Mouse (Mus musculus): ENCODE data around the gene Cldn24. TPM values are rescaled to one million over a fixed set of nuclear protein-coding genes. Genes with fewer than 3 reads are reported as not detected.

Cldn24 gene
- polyA plus RNA-seq, 1 experiment, result not detected

- Histone ChIP-seq H3K4me2 (ENCODE audit: low read depth) (no peak overlapping the region), H3K79me2 (ENCODE audit: control insufficient read depth, insufficient read depth) (no peaks in the 10 kb centered on the region), H3K4me3 (no peak overlapping the region), H3K36me3 (ENCODE audit: control insufficient read depth, insufficient read depth) (no peaks in the 10 kb centered on the region), H3K27me3 (ENCODE audit: control insufficient read depth, insufficient read depth, insufficient read length) (no peaks in the 10 kb centered on the region), H3ac (ENCODE audit: control insufficient read depth, insufficient read length) (no peak overlapping the region)
- TF ChIP-seq USF1 (IDR thresholded peaks at IDR 0.05; ENCODE audit: low read depth), result no peak
- no peak for TF ChIP-seq POLR2A (IDR thresholded peaks at IDR 0.05; ENCODE audit: insufficient read length, low read depth)
- TF ChIP-seq TCF3 (IDR thresholded peaks at IDR 0.05; ENCODE audit: insufficient read length, low read depth), result no peak
Measured at GRCm38 (mm10) chr8:47783544-47783943, 38.4 kb upstream of the Cldn24 start.

- TF ChIP-seq MYOG (IDR thresholded peaks at IDR 0.05; ENCODE audit: control insufficient read depth in 1 of 3, insufficient read depth in 1 of 3, insufficient read length in 2 of 3, low read depth in 2 of 3) (no peak), SRF (IDR thresholded peaks at IDR 0.05; ENCODE audit: control insufficient read depth, insufficient read length, low read depth) (no peak), MYOD1 (IDR thresholded peaks at IDR 0.05; ENCODE audit: control insufficient read depth in 1 of 3, insufficient read length in 2 of 3, low read depth in 2 of 3) (no peak), TCF12 (IDR thresholded peaks at IDR 0.05; ENCODE audit: insufficient read depth, poor library complexity, severe bottlenecking) (no peak), E2F4 (IDR thresholded peaks at IDR 0.05; ENCODE audit: insufficient read depth) (no peak), USF1 (IDR thresholded peaks at IDR 0.05; ENCODE audit: low read depth) (no peak), POLR2A (IDR thresholded peaks at IDR 0.05; ENCODE audit: insufficient read length, low read depth) (no peak), TCF3 (IDR thresholded peaks at IDR 0.05; ENCODE audit: insufficient read length, low read depth) (no peak), CEBPB (IDR thresholded peaks at IDR 0.05; ENCODE audit: insufficient read depth, poor library complexity, severe bottlenecking) (no peak), MAX (IDR thresholded peaks at IDR 0.05; ENCODE audit: low read depth) (no peak), REST (IDR thresholded peaks at IDR 0.05; ENCODE audit: insufficient read depth, insufficient read length) (no peak), POLR2AphosphoS2 (IDR thresholded peaks at IDR 0.05; ENCODE audit: insufficient read length, low read depth) (no peak)
- Histone ChIP-seq H3ac (ENCODE audit: control insufficient read depth, insufficient read length) (no peak overlapping the region), H3K36me3 (ENCODE audit: control insufficient read depth, insufficient read depth) (no peaks in the 10 kb centered on the region), H3K27me3 (ENCODE audit: control insufficient read depth, insufficient read depth, insufficient read length) (no peaks in the 10 kb centered on the region), H3K4me2 (ENCODE audit: low read depth) (no peak overlapping the region), H3K4me3 (no peak overlapping the region), H3K79me2 (ENCODE audit: control insufficient read depth, insufficient read depth) (no peaks in the 10 kb centered on the region)
Measured at GRCm38 (mm10) chr8:47783944-47784343, 38.0 kb upstream of the Cldn24 start.

- Histone ChIP-seq H3K36me3 (ENCODE audit: control insufficient read depth, insufficient read depth) (no peaks in the 10 kb centered on the region), H3K4me3 (no peak overlapping the region), H3K4me2 (ENCODE audit: low read depth) (no peak overlapping the region), H3K27me3 (ENCODE audit: control insufficient read depth, insufficient read depth, insufficient read length) (no peaks in the 10 kb centered on the region), H3ac (ENCODE audit: control insufficient read depth, insufficient read length) (no peak overlapping the region), H3K79me2 (ENCODE audit: control insufficient read depth, insufficient read depth) (no peaks in the 10 kb centered on the region)
- TF ChIP-seq TCF12 (IDR thresholded peaks at IDR 0.05; ENCODE audit: insufficient read depth, poor library complexity, severe bottlenecking) (no peak), REST (IDR thresholded peaks at IDR 0.05; ENCODE audit: insufficient read depth, insufficient read length) (no peak)
Measured at GRCm38 (mm10) chr8:47784436-47784835, 37.5 kb upstream of the Cldn24 start.

GRCm38 (mm10) chr8:47786323-47786722 lies 35.6 kb upstream of the Cldn24 start:
- Histone ChIP-seq H3K4me3 (no peak overlapping the region), H3ac (ENCODE audit: control insufficient read depth, insufficient read length) (no peak overlapping the region), H3K79me2 (ENCODE audit: control insufficient read depth, insufficient read depth) (no peaks in the 10 kb centered on the region), H3K4me2 (ENCODE audit: low read depth) (no peak overlapping the region), H3K27me3 (ENCODE audit: control insufficient read depth, insufficient read depth, insufficient read length) (no peaks in the 10 kb centered on the region), H3K36me3 (ENCODE audit: control insufficient read depth, insufficient read depth) (no peaks in the 10 kb centered on the region)
- TF ChIP-seq CEBPB (IDR thresholded peaks at IDR 0.05; ENCODE audit: insufficient read depth, poor library complexity, severe bottlenecking) (no peak), USF1 (IDR thresholded peaks at IDR 0.05; ENCODE audit: low read depth) (no peak), MYOG (IDR thresholded peaks at IDR 0.05; ENCODE audit: control insufficient read depth in 1 of 3, insufficient read depth in 1 of 3, insufficient read length in 2 of 3, low read depth in 2 of 3) (no peak), SRF (IDR thresholded peaks at IDR 0.05; ENCODE audit: control insufficient read depth, insufficient read length, low read depth) (no peak), MAX (IDR thresholded peaks at IDR 0.05; ENCODE audit: low read depth) (no peak), POLR2A (IDR thresholded peaks at IDR 0.05; ENCODE audit: insufficient read length, low read depth) (no peak), TCF3 (IDR thresholded peaks at IDR 0.05; ENCODE audit: insufficient read length, low read depth) (no peak), REST (IDR thresholded peaks at IDR 0.05; ENCODE audit: insufficient read depth, insufficient read length) (no peak), TCF12 (IDR thresholded peaks at IDR 0.05; ENCODE audit: insufficient read depth, poor library complexity, severe bottlenecking) (no peak), MYOD1 (IDR thresholded peaks at IDR 0.05; ENCODE audit: control insufficient read depth in 1 of 3, insufficient read length in 2 of 3, low read depth in 2 of 3) (no peak), E2F4 (IDR thresholded peaks at IDR 0.05; ENCODE audit: insufficient read depth) (no peak), POLR2AphosphoS2 (IDR thresholded peaks at IDR 0.05; ENCODE audit: insufficient read length, low read depth) (no peak)

GRCm38 (mm10) chr8:47787705-47788104 lies 34.2 kb upstream of the Cldn24 start:
- no peak overlapping the region for H3ac ChIP-seq (ENCODE audit: control insufficient read depth, insufficient read length)
- H3K36me3 ChIP-seq (ENCODE audit: control insufficient read depth, insufficient read depth), result no peaks in the 10 kb centered on the region
- H3K27me3 ChIP-seq (ENCODE audit: control insufficient read depth, insufficient read depth, insufficient read length), result no peaks in the 10 kb centered on the region
- no peaks in the 10 kb centered on the region for H3K79me2 ChIP-seq (ENCODE audit: control insufficient read depth, insufficient read depth)
- H3K4me2 ChIP-seq (ENCODE audit: low read depth), result peak overlapping the region; percentile 27
- no peak for TF ChIP-seq CEBPB (IDR thresholded peaks at IDR 0.05; ENCODE audit: insufficient read depth, poor library complexity, severe bottlenecking)
- TF ChIP-seq MYOD1 (IDR thresholded peaks at IDR 0.05; ENCODE audit: control insufficient read depth in 1 of 3, insufficient read length in 2 of 3, low read depth in 2 of 3), result no peak
- TF ChIP-seq POLR2AphosphoS2 (IDR thresholded peaks at IDR 0.05; ENCODE audit: insufficient read length, low read depth), result no peak
- no peak for TF ChIP-seq USF1 (IDR thresholded peaks at IDR 0.05; ENCODE audit: low read depth)
- TF ChIP-seq TCF12 (IDR thresholded peaks at IDR 0.05; ENCODE audit: insufficient read depth, poor library complexity, severe bottlenecking), result no peak
- no peak for TF ChIP-seq MYOG (IDR thresholded peaks at IDR 0.05; ENCODE audit: control insufficient read depth in 1 of 3, insufficient read depth in 1 of 3, insufficient read length in 2 of 3, low read depth in 2 of 3)
- TF ChIP-seq TCF3 (IDR thresholded peaks at IDR 0.05; ENCODE audit: insufficient read length, low read depth), result no peak
- no peak for TF ChIP-seq POLR2A (IDR thresholded peaks at IDR 0.05; ENCODE audit: insufficient read length, low read depth)
- no peak for TF ChIP-seq SRF (IDR thresholded peaks at IDR 0.05; ENCODE audit: control insufficient read depth, insufficient read length, low read depth)
- no peak for TF ChIP-seq MAX (IDR thresholded peaks at IDR 0.05; ENCODE audit: low read depth)
- TF ChIP-seq E2F4 (IDR thresholded peaks at IDR 0.05; ENCODE audit: insufficient read depth), result no peak
- no peak for TF ChIP-seq REST (IDR thresholded peaks at IDR 0.05; ENCODE audit: insufficient read depth, insufficient read length)
- H3K4me3 ChIP-seq, result no peak overlapping the region

All from myocyte (in vitro differentiated cells).